Mouse (Mus musculus) stomach, postnatal 0 days (tissue): ENCODE measurements at regions not wholly inside any gene's neighbourhood (a gene's known extent, or its start where the extent isn't known, plus 50 kb on each side); places are given as distances from the start of the nearest gene placed in this dataset.

Experiments
- ATAC-seq: fragments of 200-750 bp; cut with Nextera tagmentation; 2 replicates; pipeline ENCODE4 v1.8.0; 2017; ENCODE audit not compliant: low FRiP score, low TSS enrichment
- DNase-seq: peaks from one replicate; pipeline ENCODE4 v3.0.0-alpha.2; 2016; ENCODE audit warnings: low spot score
- H3K27ac ChIP-seq: fragments of 300-500 bp; sonication (generic); replicated peaks from 2 replicates; pipeline ENCODE4 v1.5.1; 2014; ENCODE audit warnings: mild to moderate bottlenecking, control low read depth
- H3K27me3 ChIP-seq: fragments of 300-500 bp; sonication (generic); 2 replicates; pipeline ENCODE4 v1.6.1; 2014; ENCODE audit warnings: low read length; ENCODE audit not compliant: control insufficient read depth, insufficient read depth
- H3K36me3 ChIP-seq: fragments of 300-500 bp; sonication (generic); 2 replicates; pipeline ENCODE4 v1.6.1; 2014; ENCODE audit warnings: low read length, mixed read lengths; ENCODE audit not compliant: control insufficient read depth, insufficient read depth
- H3K4me1 ChIP-seq: fragments of 300-500 bp; sonication (generic); replicated peaks from 2 replicates; pipeline ENCODE4 v1.6.1; 2014; ENCODE audit warnings: antibody characterized with exemption; ENCODE audit not compliant: control insufficient read depth, insufficient read depth
- H3K4me2 ChIP-seq: fragments of 300-500 bp; sonication (generic); replicated peaks from 2 replicates; pipeline ENCODE4 v1.6.1; 2014; ENCODE audit warnings: low read depth, mild to moderate bottlenecking, control low read depth, moderate library complexity
- H3K4me3 ChIP-seq: fragments of 300-500 bp; sonication (generic); 2 replicates; pipeline ENCODE4 v1.5.1; 2014; ENCODE audit warnings: low read depth, low read length, control low read depth
- H3K9ac ChIP-seq: fragments of 300-500 bp; sonication (generic); 2 replicates; pipeline ENCODE4 v1.6.1; 2014; ENCODE audit warnings: mild to moderate bottlenecking, low read length, control low read depth, mixed read lengths
- H3K9me3 ChIP-seq: fragments of 300-500 bp; sonication (generic); 2 replicates; pipeline ENCODE4 v1.6.1; 2016; ENCODE audit warnings: low read length; ENCODE audit not compliant: control insufficient read depth
- CTCF ChIP-seq: IDR thresholded peaks from 2 replicates; pipeline ENCODE4 v1.5.1; 2016; ENCODE audit warnings: antibody characterized with exemption, low read depth, mild to moderate bottlenecking, moderate library complexity
- EP300 ChIP-seq: optimal IDR thresholded peaks from 2 replicates; pipeline ENCODE3; 2016; ENCODE audit warnings: antibody characterized with exemption
- WGBS: fragments of 180-500 bp; shearing (Covaris S2); extraction: QIAGEN DNeasy Blood & Tissue Kit; methylation state at CpG from one replicate; pipeline ENCODE4 v1.1.7; 2014; 5-methylcytosine and 5-hydroxymethylcytosine counted together

DNA sequence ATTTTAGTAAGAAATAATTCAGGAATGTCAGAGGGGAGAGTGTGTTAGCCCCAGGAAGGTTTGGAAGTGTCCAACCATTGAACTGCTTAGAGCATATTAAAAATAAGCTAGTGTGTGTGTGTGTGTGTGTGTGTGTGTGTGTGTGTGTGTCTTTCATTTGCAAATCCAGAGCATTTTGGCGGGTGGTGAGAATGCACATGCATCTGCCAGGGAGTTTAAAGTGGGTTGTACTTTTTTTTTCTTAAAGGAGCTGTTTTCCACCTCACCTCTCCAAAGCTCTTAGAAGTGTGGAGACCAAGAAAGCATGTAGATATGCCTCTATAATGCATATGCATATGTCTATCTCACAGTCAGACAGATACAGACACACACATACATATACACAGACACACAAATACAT is 267.6 kb upstream of the Pfn2 start:
- no peak overlapping the region for H3K27ac ChIP-seq
- no peak overlapping the region for H3K4me3 ChIP-seq
- no peak for ATAC-seq
- TF ChIP-seq CTCF = no peak
- no peak for TF ChIP-seq EP300
- WGBS = 55% methylated on average over 1 of the region's 1 CpGs
- H3K9ac ChIP-seq = no peak overlapping the region
- H3K9me3 ChIP-seq = no peaks in the 10 kb centered on the region
- H3K36me3 ChIP-seq = no peaks in the 10 kb centered on the region
- H3K27me3 ChIP-seq = no peaks in the 10 kb centered on the region
- H3K4me2 ChIP-seq = no peak overlapping the region
- H3K4me1 ChIP-seq = no peaks in the 10 kb centered on the region
- DNase-seq = no peak

DNA sequence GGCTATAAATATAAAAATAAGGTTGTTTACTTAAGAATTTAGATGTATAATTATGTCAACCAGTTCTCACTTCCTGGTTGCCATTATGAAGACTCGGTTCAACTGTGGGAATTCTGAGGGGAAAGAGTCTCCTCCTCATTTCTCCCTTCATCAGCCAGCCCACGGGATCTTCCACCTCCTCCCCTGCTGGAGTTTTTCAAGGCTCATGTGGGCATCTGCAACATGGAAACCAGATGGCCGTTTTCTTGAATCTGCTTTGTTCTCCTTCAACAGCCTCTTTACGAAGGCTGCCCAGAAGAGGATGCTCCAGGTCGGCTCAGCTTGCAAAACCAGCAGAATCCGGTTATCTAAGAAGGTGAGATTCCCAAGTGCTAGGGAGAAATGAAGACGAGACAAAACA is 269.0 kb upstream of the Pfn2 start:
- H3K4me2 ChIP-seq = no peak overlapping the region
- H3K27me3 ChIP-seq = no peaks in the 10 kb centered on the region
- no peak overlapping the region for H3K9ac ChIP-seq
- TF ChIP-seq EP300 (no peak), CTCF (no peak)
- H3K4me1 ChIP-seq = no peaks in the 10 kb centered on the region
- H3K27ac ChIP-seq = no peak overlapping the region
- WGBS = 72% methylated on average over 7 of the region's 7 CpGs
- H3K9me3 ChIP-seq = no peaks in the 10 kb centered on the region
- DNase-seq = no peak
- ATAC-seq = no peak
- no peak overlapping the region for H3K4me3 ChIP-seq
- H3K36me3 ChIP-seq = no peaks in the 10 kb centered on the region

DNA sequence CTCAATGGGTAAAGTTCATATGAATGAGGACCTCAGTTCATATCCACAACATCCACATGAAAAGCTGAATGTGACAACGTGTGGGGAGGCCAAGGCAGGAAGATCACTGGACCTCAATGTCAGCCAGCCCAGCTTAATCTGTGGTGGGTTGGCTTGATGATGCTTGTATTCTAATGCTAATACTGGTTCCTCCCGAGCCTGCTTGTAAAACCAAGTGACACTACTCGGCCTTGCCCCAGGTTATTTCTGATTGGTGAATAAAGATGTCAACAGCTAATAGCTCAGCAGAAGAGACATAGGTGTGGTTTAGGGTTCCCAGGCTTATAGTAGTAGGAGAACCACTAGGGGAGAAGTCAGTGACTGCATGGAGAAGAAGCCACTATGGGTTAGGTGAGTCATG is 272.2 kb upstream of the Pfn2 start:
- TF ChIP-seq CTCF = no peak
- TF ChIP-seq EP300 = no peak

DNA sequence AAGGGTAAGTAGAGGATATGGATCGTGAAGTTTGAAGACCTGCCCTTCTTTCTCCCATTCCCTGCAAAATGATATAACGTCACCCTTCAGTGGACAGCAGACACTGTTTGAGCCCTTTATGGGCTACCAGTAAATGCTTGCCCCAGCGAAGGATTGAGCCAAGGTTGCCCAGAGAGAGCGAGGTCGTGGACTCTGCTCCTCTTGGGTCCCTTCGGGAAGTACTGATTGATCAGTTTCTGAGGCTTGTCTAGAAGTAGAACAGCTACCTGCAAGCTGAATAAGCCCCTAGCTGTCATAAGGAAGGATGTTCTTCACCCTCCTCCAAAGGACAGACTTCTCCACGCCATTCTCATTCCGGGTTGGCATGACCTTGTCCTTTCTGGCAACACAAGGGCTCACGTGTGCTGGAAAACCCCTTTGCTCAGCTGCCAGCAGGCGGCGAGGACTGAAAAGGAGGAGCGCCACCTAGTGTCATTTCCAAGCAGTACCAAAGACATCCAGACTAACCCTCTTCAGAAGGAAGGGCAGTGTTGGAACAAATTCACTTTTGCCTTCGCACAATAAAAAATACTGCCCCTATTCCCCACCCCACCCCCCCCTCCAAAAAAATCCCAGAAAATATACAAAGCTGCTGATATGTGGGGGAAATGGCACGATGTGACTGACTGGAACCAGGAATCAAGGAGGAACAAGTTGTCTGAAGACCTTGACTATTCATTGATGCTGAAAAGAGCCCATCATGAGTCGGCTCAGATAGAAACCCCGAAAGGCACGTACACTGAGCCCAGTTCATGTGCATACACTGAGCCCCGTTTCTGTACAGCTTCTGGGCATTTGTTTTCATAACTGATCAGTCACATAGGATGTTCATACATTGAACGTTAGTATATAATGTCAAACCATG is 274.8 kb upstream of the Pfn2 start:
- DNase-seq (peak; percentile 79), ATAC-seq (peak; percentile 82)
- H3K27me3 ChIP-seq = no peaks in the 10 kb centered on the region
- TF ChIP-seq EP300 = no peak
- peak; percentile 97 for TF ChIP-seq CTCF
- no peaks in the 10 kb centered on the region for H3K36me3 ChIP-seq
- no peak overlapping the region for H3K4me3 ChIP-seq
- H3K9me3 ChIP-seq = no peaks in the 10 kb centered on the region
- no peak overlapping the region; the same call in 1 of the 2 replicates for H3K9ac ChIP-seq
- H3K27ac ChIP-seq = no peak overlapping the region
- H3K4me2 ChIP-seq = no peak overlapping the region; the same call in 1 of the 2 replicates
- H3K4me1 ChIP-seq = no peaks in the 10 kb centered on the region
- WGBS = 40% methylated on average over 19 of the region's 19 CpGs

More for the DNA sequence above, 272.2 kb upstream of the Pfn2 start:
- no peak overlapping the region for H3K9ac ChIP-seq
- no peaks in the 10 kb centered on the region for H3K27me3 ChIP-seq
- no peaks in the 10 kb centered on the region for H3K36me3 ChIP-seq
- H3K9me3 ChIP-seq = no peaks in the 10 kb centered on the region
- no peak overlapping the region for H3K4me3 ChIP-seq
- no peak overlapping the region for H3K27ac ChIP-seq
- ATAC-seq = no peak
- no peaks in the 10 kb centered on the region for H3K4me1 ChIP-seq
- no peak overlapping the region for H3K4me2 ChIP-seq
- no peak for DNase-seq
- WGBS = 62% methylated on average over 3 of the region's 3 CpGs

DNA sequence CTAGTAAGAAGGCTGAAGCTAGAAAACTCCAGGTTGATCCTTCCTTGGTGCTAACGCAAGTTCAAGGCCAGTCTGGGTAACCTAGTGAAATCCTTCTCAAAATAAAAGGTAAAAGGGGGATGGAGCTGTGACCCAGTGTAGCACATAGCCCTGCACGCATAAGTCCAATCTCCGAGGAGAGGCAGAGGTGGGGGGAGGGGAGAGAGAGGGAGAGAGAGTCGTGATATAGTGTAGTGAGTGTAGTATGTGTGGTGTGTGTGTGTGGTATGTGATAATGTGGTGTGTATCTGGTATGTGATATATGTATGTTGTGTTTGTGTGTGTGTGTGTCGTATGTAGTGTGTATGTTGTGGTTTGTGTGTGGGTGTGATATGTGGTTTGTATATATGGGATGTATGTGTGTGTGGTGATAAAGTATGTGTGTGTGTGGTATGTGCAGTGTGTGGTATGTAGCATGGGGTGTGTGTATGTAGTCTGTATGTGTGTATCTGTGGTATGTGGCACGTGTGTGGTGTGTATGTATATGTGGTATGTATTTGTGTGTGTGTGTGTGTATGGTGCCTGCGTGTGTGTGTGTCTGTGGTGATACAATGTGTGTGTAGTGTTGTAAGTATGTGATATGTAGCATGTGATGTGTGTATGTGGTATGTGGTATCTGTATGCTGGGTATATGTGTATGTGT is 275.7 kb upstream of the Pfn2 start:
- no peak for ATAC-seq
- Histone ChIP-seq H3K9ac (no peak overlapping the region), H3K27me3 (no peaks in the 10 kb centered on the region), H3K9me3 (no peaks in the 10 kb centered on the region), H3K27ac (no peak overlapping the region), H3K4me2 (no peak overlapping the region), H3K4me1 (no peaks in the 10 kb centered on the region), H3K4me3 (no peak overlapping the region), H3K36me3 (no peaks in the 10 kb centered on the region)
- TF ChIP-seq EP300 = no peak
- no peak for TF ChIP-seq CTCF
- no peak for DNase-seq
- WGBS = 73% methylated on average over 7 of the region's 7 CpGs

DNA sequence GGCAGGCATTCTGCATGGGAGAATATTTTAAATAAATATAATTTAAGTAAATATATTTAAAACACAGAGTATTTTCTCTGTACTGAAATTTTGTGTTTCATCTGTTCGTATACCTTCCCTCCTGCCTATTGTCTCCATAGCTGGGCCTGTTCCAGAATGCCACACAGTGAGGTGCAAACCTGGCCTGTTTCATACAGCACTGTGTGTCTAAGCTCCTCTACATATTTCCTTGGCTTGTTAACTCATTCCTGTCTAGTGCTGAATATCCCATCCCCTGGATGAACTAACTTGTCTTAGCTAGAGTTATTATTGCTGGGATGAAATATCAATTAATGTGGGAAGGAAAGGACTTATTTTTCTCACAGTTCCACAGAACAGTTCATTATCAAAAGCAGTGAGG is 277.0 kb upstream of the Pfn2 start:
- Histone ChIP-seq H3K4me3 (no peak overlapping the region), H3K27me3 (no peaks in the 10 kb centered on the region), H3K4me1 (no peaks in the 10 kb centered on the region), H3K9me3 (no peaks in the 10 kb centered on the region), H3K36me3 (no peaks in the 10 kb centered on the region), H3K4me2 (no peak overlapping the region), H3K27ac (no peak overlapping the region), H3K9ac (no peak overlapping the region)
- no peak for DNase-seq
- ATAC-seq = no peak
- TF ChIP-seq CTCF = no peak
- TF ChIP-seq EP300 = no peak
- WGBS = 60% methylated on average over 1 of the region's 1 CpGs
